Mouse (Mus musculus): ENCODE measurements around the gene Prss22.

The Prss22 gene

DNA sequence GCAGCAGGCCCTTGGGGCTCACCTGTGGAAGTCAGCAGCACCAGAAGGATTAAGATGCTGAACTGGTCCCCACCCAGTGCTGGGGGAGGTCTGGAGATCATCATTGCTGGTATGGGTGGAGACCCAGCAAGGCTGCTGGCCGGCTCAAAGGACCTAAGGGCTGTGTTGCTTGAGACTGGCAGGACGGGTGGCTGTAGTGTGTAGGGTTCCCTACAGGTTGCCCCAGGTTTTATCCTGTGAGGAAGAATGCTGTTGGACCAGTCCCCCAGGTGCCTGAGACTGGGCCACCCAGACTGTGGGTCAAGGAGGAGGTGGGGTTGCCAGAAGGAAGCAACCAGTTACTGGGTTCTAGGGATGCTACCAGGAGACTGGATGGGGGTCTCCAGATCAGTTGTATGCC, at the start of gene Prss22:
TSS of gene Prss22 (minus strand) at position 200 of the 400 bp plus-strand sequence.
- no peak for DNase-seq (ENCODE audit: extremely low read depth, insufficient read length, low spot score)

DNA sequence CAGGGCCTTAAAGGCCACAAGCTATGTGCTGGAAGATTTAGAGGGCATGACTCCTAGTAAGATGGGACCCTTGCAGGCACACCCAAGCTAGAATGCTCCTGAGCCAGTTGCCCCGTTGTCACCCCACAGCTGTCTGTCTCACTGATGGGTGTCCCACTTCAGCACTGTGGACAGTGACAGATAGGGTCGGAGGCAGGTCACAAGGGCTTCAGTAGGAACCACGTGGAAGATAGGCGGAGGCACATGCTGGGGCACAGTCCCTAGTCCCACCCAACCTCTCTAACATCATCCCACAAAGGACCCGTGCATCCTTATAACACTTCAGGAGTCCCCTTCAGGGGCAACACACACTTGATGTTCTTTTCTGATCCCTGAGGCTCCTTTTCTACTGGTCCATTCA, 48.1 kb upstream of the Prss22 start:
- DNase-seq (ENCODE audit: extremely low read depth, insufficient read length, low spot score) = no peak

DNA sequence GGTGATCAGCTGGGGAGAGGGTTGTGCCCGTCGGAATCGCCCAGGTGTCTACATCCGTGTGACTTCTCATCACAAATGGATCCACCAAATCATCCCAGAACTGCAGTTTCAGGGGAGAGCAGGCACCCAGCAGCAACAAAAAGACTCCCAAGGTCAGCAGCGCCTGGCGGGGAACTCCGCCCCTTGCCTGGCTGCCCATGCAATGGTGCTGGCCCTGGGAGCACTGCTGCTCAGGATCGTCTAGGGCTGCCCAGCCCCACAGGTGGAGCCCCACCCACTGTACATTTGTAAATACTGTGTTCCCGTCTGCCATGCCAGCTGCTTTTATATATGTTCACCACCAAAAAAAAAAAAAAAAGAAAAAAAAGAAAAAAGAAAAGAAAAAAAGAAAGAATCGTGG, 47.7 kb upstream of the Prss22 start:
- no peak for DNase-seq (ENCODE audit: extremely low read depth, insufficient read length, low spot score)

DNA sequence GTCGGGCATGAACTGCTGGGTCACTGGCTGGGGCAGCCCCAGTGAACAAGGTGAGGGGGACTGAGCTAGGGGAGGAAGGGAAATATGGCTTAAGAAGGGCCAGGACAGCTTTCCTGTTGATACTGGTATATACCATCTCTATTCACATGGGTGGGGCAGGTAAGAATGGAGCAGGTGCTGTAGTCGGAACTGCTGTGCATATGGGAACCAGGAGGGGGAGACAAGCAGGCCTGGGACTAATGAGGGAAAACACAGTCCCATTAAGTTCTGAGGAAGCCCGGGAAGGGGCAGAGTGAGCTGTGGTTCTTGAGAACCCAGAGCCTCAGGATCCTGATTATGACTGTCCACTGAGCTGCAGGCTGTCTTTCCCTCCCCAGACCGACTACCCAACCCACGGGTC, 46.6 kb upstream of the Prss22 start:
- DNase-seq (ENCODE audit: extremely low read depth, insufficient read length, low spot score) = no peak

DNA sequence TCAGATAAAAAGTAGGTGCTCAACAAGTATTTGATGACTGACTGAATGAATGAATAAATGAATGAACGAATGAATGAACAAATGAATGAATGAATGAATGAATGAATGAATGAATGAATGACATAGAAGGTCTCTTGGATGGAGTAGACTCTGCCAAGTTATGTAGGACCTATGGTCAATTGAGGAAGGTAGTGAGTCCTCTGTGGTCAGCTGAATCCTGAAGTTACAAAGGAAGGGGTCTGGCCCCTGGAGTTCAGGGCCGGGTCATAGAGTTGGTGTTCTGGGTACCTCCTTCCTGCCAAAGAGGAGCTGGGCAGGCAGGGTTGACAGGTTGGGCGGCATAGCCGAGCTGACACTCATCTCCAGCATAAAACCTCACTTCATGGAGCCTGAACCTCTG, 39.9 kb upstream of the Prss22 start, which contains the start of gene Prss27:
TSS of gene Prss27 (plus strand) at position 301 of the 400 bp plus-strand sequence.
- no peak for DNase-seq (ENCODE audit: extremely low read depth, insufficient read length, low spot score)

DNA sequence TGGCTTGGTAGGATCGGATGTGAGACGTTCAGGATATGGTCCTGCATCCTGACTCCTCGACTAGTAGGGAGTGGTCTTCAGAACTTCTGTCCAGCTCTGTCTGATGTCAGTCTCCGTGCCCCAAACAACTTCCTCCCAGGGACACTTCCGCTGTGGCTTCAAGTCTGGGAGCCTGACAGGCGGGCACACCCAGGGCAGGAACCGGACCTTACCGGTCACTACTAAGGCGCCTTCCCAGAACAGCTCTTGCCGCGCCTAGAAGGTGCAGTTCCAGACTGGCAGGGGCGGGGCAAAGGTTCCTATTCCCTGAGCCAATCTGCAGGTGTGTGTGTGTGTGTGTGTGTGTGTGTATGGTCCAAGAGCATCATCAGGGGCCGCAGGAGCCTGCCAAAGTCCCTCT, 39.5 kb upstream of the Prss22 start:
- DNase-seq (ENCODE audit: extremely low read depth, insufficient read length, low spot score) = no peak

DNA sequence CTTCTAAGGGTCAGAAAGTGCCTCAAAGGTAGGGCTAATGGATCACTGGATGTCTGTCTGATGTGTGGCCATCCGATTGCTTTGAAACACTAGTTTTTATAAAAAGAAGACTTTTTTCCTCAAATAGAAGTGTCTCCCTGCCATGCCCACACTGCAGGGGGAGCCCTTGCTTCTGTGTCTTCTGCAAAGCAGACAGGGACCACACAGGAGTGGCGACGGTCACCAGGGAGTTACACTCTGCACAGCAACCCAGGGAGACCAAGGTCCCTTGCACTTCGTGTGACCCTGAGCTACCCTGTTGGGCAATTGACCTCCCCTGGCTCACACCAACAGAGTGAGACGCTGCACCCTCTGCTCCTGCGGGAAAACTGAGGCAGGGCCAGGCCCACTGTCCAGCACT, 39.1 kb upstream of the Prss22 start:
- DNase-seq (ENCODE audit: extremely low read depth, insufficient read length, low spot score) = no peak

DNA sequence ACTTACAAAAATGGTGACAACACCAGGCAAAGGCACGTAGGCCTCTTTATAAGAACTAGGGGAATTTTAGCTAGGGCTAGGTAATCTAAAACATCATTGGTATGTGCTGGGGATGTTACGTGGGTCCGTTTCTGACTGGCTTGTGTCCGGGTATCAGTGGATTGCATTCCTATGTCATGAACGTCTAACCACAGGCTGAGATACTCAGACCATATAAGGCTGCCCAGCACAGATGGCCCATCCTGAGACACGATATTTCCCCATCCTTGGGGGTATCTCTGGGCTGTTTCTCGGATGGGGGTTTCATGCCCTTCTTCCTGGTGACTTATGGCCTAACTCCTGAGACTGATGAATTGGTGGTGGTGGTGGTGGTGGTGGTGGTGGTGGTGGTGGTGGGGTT, 37.2 kb upstream of the Prss22 start:
- DNase-seq (ENCODE audit: extremely low read depth, insufficient read length, low spot score) = peak; percentile 75

DNA sequence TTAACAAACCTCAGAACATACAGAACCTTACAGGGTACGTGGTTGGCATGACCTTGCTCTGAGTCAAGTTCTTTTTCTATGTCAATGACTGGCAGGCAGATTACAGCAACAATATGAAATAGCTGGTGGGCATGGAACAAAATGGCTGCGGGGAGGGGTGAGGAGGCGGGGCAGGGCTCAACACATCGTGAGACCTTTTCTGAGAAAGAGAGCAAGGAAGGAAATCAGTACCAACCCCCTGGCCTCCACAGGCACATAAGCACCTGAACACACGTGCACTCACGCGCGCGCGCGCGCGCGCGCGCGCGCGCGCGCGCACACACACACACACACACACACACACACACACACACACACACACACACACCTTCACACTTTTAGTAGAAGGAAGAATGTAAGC, 32.7 kb upstream of the Prss22 start:
- no peak for DNase-seq (ENCODE audit: extremely low read depth, insufficient read length, low spot score)

DNA sequence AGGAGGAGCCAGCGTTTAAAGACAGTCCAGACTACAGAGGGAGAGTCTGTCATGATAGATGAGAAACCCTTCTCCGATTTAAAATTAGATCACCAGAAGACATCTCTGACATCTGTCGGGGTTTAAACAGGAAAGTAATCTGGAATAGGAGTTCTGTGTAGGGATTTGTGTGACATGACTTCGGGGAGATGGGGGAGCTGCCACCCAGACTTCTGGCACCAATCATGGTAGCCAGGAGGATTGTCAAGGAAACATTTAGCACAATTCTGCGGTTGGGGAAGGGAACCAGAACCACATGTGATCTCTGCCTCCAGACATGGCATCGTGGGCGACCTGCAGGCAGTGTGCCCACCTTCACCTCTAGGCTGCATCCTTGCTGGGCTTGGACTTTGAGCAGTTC, 31.6 kb upstream of the Prss22 start:
- no peak for DNase-seq (ENCODE audit: extremely low read depth, insufficient read length, low spot score)

DNA sequence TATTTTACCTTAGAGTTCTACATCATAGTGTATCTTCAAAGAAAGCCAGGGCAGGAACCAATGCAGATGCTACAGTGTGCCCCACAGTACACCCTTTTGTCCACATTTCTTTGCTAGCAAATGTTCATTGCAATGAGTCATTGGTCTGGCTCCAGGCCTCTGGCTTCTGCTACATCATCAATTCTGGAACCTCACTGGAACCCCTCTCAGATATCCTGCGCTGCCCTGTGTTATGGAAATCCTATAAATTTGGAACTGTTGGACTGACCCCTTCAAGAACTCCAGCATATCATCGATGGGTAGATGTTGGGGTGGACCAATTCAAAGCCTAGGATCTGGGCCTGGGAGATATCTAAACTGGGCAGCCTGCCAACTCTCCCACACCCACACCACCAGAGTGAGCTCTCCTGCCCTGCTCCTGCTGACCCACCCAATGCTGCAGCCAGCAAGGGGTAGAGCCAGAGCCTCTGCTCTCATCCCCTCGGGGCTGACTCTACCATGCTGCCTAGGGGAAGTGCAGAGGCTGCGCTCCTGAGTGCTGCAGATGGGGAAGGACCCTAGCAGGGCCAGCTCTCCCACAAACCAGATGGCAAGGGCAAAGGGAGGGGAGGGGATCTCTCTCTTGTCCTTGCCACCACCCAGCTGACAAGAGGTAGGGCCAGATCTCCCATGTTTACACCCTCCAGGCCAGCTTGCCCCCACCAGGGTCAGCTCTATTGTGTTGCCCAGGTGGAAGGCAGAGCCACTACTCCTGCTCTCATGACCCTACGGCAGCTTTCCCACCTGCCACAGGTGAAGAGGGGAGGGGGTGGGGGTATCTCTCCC, 23.7 kb upstream of the Prss22 start:
- DNase-seq (ENCODE audit: extremely low read depth, insufficient read length, low spot score) = no peak

DNA sequence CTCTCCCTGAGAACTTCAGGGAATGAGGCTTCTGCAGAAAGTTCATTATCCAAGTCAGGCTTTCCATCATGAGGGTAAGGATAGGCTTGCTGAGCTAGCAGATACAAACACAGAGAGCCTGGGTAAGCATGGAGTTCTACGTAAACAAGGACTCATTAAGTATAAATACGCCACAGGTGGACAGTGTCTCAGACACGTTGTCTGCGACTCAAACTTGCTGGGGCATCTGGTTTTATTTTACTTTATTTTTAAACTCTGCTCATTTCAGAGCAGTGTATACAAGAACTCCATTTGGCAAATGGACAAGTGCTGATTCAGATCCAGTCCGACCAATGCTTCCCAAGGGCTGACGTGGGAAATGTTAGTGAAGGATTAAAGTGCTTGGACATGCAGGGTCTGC, 22.8 kb upstream of the Prss22 start:
- no peak for DNase-seq (ENCODE audit: extremely low read depth, insufficient read length, low spot score)

DNA sequence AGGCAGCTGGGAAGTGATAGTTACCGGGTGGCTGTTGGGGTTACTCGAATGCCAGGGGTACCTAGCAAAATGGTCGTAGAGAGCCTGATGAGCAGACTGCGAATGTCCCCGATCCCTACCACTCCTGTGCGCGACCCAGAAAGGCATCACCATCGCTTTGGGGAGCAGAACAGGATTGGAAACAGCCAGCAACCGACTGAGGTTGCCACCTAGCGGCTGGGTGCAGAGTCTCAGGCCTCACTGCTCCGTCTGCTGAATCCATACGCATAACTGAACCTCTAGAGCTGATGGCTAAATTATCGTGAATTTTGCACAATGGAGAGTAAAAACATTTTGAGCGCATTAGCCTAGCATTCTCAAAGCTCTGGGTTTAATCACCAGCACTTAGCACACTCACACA, 17.8 kb upstream of the Prss22 start:
- DNase-seq (ENCODE audit: extremely low read depth, insufficient read length, low spot score) = no peak

DNA sequence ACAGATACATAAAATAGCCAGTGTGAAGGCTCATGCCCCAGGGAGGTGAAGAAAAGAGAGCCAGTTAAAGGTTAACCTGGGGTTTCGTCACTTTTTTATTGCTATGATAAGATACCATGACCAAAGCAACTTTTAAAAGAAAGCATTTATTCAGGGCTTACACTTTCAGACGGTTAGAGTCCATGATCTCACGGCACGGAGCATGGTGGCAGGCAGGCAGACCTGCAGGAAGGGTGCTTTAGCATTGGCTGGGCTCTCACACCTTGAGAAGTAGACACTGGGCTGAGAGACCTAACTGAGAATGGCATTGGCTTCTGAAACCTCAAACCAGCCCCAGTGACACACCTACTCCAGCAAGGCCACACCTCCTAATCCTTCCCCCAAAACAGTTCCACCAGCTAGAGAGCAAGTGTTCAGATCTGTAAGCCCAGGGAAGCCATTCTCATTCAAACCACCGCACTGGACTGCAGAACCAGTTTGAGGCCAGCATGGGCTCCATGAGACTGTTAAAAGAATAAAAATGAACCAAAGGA, 16.6 kb upstream of the Prss22 start:
- no peak for DNase-seq (ENCODE audit: extremely low read depth, insufficient read length, low spot score)

DNA sequence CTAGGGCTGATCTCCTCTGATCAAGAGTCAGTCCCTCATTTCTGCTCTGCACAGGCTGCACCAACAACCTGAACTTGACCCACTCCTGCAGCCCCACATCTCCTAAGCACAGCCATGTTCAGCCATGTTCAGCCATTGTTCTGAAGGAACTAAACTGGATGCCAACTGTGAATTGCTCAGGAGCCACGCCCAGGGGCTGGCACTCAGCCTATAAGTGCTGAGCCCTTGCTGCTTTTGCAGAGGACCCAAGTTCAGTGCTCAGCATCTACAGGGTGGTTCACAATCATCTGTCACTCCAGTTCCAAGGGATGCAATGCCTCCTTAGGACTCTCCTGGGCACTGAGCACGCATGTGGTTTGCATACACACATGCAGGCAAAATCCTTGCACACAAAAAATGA, 15.0 kb upstream of the Prss22 start:
- DNase-seq (ENCODE audit: extremely low read depth, insufficient read length, low spot score) = no peak

DNA sequence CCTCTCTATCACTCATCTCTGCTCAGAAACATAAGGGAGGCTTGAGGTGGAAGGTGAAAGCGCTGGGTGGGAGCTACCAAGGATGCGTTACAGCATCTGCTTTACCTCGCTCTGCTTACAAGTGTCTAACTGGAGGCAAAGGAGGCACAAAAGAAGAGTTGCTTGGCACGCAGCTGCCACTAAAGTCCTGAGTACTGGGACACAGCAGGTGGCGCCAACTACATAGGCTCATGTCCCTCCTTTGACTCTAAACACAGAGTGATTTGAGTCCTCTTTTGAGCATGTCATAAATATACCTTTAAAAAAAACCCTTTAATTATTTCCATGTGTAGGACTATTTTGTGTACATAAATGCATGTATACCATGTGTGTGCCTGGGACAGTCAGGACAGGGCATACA, 11.7 kb upstream of the Prss22 start:
- no peak for DNase-seq (ENCODE audit: extremely low read depth, insufficient read length, low spot score)

DNA sequence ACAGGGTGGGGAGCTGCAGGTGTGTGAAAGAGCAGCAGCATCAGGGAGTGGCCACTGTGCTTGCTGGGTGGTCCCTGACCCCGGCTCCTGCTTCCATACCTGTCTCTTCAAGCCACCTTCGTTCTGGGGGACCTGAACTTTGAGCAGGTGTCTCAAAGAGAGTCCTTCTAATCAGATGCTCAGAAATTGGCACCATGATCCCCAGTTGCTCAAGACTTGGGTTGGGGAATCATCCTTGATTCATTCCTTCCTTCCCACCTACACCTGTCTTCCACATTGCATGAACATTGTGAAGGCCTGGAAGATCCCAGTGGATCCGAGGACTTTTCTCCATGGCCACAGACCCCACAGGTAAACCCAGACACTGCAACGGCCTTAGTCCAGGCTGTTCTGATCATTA, 10.2 kb upstream of the Prss22 start:
- DNase-seq (ENCODE audit: extremely low read depth, insufficient read length, low spot score) = no peak

DNA sequence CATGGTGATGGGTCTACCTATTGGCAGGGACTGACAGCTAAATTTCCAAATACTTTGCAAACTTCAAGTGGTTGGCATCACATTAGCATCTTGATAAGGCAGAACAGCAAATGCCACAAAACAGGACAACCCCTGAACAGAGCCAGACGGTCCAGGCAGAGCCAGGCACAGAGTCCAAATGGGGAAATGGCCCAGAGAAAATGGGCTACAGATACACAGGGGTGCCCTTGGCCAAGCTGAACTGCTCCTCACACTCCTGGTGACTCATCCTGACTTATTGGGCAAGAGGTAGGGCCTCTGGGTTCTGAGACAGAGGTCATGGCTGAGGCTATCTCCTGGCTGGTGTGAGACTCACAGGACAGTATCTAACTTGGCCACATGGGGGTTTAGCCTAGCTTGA, 9.5 kb upstream of the Prss22 start:
- DNase-seq (ENCODE audit: extremely low read depth, insufficient read length, low spot score) = peak; percentile 32

DNA sequence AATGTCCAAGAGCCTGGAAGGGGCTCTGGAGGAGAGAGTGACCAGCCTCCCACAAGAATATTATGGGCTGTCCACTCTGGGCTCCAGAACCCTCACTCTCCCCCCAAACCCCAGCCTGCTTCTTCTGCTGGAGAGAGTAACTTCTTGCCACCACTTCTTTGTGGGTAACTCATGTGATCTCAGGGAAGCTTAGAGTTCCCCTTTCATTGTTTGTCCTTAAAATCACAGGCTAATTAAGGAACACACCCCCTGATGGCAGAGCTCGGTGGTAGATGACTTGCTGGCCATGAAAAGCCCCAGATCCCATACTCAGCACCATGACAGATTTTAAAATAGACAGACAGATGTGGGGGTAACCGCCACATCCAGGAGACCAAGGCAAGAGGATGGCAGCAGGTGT, 9.0 kb upstream of the Prss22 start:
- DNase-seq (ENCODE audit: extremely low read depth, insufficient read length, low spot score) = no peak

DNA sequence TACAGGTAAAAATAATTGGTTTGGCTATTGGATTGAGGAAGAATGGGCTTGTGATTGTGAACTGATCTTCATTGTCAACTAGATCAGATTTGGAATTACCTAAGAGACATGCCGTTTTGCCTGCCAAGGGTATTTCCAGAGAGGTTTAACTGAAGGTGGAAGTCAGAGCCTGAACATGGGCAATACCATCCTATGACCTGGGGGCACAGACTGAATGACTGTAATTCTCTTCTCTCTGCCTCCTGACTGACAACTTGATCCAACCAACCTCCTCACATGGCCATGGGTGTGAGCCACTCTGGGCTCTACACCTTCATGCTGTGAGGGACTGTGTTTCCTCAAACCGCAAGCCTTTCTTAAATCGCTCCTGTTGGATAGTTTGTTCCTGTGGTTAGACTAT, 7.1 kb upstream of the Prss22 start:
- no peak for DNase-seq (ENCODE audit: extremely low read depth, insufficient read length, low spot score)

DNA sequence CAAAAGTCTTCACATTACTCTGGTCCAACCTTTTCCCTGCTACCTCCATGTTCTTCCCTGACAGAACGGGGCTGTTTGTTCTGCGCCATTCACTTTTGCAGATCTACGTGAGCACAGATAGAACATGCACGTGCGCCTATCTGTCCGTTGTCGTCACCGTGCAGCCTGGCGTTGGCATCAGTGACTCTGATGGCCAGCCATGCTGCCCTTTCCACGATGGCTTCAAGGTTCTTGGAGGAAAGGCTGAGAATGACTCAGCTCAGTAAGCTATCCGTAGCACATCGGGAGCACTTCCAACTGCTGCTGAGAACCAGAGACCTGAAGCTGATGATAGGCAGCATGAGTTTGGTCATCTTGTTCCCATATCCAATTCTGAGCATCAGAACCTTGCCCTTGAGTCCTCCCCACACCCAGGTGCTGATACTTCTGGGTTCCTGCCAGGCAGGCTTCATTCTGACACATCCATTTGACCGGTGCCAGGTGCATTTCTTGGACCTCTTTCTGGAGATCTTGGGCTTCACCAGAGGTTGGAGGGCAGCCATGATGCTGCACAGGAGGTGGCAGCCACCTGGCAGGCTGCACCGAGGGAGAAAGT, 6.3 kb upstream of the Prss22 start:
- DNase-seq (ENCODE audit: extremely low read depth, insufficient read length, low spot score) = no peak

DNA sequence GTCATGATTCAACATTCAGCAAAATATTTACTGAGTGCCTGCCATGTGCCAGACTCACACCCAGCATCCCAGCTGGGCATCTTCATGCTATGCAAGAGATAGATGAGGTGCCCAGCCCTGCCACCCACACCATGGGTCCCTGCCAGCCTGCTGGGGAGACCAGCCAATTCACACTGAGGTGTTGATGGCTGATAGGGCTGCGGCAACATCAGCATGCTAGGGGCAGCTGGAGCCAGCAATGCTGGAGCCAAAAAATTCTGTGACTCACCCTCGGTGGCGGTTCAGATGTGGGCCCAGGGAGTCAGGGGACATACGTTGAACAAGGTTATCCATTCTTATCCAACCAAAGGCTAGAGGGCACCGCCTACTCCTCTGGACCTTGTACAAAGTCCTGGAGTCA, 2.5 kb upstream of the Prss22 start:
- peak; percentile 95 for DNase-seq (ENCODE audit: extremely low read depth, insufficient read length, low spot score)
